Mouse (Mus musculus): ENCODE results near the gene Hoxb4. TPM values are rescaled to one million over a fixed set of nuclear protein-coding genes. Genes with fewer than 3 reads are reported as not detected.

The Hoxb4 gene
- polyA plus RNA-seq, 1 experiment from 2014 or later: 0.09 TPM

DNA sequence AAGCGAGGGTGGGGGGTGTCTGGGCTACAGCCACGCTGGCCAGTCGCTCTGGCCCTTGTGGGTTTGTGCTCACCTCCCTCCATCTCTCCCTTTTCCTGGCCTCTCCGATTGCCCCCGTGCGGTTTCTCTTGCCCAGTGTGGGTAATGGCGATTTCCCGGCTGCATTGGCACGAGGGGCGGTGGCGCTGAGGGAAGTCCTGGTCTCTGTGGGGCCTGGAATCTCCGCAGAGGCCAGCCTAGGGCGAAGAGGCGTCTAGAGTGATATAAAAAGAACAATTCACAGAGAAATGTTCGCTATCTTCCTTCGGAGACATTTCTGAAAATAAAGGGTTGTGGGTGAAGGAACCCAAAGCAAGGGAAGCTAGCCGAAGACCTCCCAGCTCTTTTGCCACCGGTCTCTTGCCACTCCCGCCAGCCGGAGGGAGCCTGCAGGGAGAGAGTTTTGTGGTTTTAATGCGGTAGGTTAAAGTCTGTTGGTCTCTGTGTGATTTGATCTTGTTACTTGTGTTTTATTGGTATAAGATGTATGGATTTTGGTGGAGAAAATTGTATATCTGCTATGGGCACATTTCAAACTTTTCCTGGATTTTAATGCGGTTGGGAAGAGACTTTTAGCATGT lies 24.7 kb upstream of the Hoxb4 start:
- Histone ChIP-seq H3K27me3 (ENCODE audit: control insufficient read depth, insufficient read depth, low read length) (peaks cover 100% of the 10 kb centered on the region), H3K9me3 (ENCODE audit: control insufficient read depth, low read length) (no peaks in the 10 kb centered on the region), H3K4me1 (ENCODE audit: control insufficient read depth in 2 of 2, insufficient read depth in 2 of 2, low read length in 2 of 2) (no peaks in the 10 kb centered on the region), H3K27ac (replicated peaks in 1 of 2; ENCODE audit: control insufficient read depth in 1 of 2, insufficient read depth in 1 of 2, low read depth in 2 of 2, low read length in 2 of 2) (no peak overlapping the region), H3K4me2 (ENCODE audit: low read length) (no peak overlapping the region), H3K36me3 (ENCODE audit: control insufficient read depth, insufficient read depth, low read length) (no peaks in the 10 kb centered on the region), H3K9ac (ENCODE audit: low read length) (no peak overlapping the region), H3K4me3 (ENCODE audit: control insufficient read depth in 1 of 2, insufficient read depth in 1 of 2, low read depth in 1 of 2, low read length in 2 of 2) (no peak overlapping the region)
- WGBS: 2% methylated on average over 22 of the region's 22 CpGs
- no peak for ATAC-seq (ENCODE audit: insufficient number of reproducible peaks, insufficient read depth, low FRiP score, low read depth)

DNA sequence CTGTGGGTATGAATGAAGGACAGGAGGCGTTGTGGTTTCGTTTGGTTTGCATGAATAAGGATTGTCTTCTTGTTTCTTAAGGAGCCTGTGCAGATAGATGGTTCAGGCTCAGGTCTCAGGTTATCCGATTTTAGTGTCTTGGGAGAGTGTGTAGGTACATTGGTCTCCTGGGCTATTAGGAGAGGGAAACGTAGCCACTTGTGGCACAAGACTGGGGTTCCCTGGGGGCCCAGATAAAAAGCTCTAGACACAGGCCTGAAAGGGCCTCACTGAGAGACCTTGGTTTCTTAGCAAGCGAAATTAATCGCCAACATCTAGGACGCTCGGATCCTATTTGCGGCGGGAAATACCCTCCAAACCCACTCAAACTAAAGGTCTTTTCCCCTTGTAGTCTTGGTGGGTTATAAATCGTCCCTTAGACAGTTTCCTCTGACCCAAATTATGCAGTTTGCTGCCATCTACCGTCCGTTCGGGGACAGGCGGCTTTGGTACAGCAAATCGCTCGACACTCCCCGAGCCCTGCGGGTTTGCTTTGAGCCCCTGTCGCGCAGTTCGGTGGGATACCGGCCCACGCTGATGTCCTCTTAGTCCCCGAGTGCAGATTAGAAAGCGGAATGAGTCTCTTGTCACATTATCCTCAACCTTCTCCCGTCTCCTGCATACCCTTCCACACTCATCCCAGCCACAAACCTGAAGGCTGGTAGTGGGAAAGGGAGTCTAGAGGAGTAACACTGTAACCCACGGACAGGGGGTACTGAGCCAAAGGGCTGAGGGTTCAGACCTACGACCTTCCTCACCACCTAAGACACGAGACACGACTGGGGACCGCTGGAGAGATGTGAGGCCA lies 23.6 kb upstream of the Hoxb4 start:
- no peaks in the 10 kb centered on the region for H3K36me3 ChIP-seq (ENCODE audit: control insufficient read depth, insufficient read depth, low read length)
- H3K4me2 ChIP-seq (ENCODE audit: low read length): no peak overlapping the region
- no peak overlapping the region for H3K27ac ChIP-seq (replicated peaks in 1 of 2; ENCODE audit: control insufficient read depth in 1 of 2, insufficient read depth in 1 of 2, low read depth in 2 of 2, low read length in 2 of 2)
- peaks cover 100% of the 10 kb centered on the region for H3K27me3 ChIP-seq (ENCODE audit: control insufficient read depth, insufficient read depth, low read length)
- no peaks in the 10 kb centered on the region for H3K9me3 ChIP-seq (ENCODE audit: control insufficient read depth, low read length)
- under 1% methylated on average over 32 of the region's 32 CpGs for WGBS
- H3K4me3 ChIP-seq (ENCODE audit: control insufficient read depth in 1 of 2, insufficient read depth in 1 of 2, low read depth in 1 of 2, low read length in 2 of 2): no peak overlapping the region
- no peak for ATAC-seq (ENCODE audit: insufficient number of reproducible peaks, insufficient read depth, low FRiP score, low read depth)
- no peak overlapping the region for H3K9ac ChIP-seq (ENCODE audit: low read length)
- 0 out of 4 replicates have a peak, but pooled peaks cover 0 to 2% of the 10 kb centered on the region in 2 experiments for H3K4me1 ChIP-seq (ENCODE audit: control insufficient read depth in 2 of 2, insufficient read depth in 2 of 2, low read length in 2 of 2)

DNA sequence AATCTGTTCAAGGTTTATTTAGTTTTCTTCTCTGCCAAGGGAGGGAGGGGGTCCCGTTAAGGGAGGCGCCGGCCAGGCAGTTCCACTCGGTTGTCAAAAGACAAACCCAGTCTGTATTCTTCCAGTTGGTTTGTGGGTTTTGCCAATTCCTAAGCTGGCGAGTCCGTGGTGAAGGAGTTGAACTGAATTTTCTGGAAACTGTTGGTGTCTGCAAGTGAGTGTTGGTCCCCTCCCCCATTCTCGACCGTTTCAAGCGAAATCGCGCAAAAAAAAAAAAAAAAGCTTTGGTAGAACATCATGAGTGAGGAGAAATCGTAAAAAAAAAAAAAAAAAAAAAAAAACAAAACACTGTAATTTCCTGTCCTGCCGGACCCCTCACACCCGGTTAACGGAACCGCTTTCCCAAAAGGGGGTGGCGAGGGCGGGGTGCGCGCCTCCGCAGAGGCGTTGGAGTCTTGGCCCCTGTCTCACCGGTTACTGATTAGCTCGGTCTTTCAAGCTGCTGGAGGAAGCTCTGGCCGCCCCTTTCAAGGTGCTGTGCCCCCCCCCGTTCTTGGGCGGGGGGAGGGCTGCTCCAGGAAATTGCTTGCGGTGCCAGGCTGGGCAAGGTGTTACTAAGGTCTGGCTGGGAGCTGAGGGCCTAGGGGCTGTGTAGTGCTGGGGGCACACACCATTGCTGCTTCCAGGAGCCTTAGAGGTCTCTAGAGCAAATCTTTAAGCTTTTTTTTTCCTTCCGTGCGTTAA lies 22.8 kb upstream of the Hoxb4 start:
- H3K4me1 ChIP-seq (ENCODE audit: control insufficient read depth in 2 of 2, insufficient read depth in 2 of 2, low read length in 2 of 2): 0 out of 4 replicates have a peak, but pooled peaks cover 0 to 2% of the 10 kb centered on the region in 2 experiments
- no peak overlapping the region for H3K27ac ChIP-seq (replicated peaks in 1 of 2; ENCODE audit: control insufficient read depth in 1 of 2, insufficient read depth in 1 of 2, low read depth in 2 of 2, low read length in 2 of 2)
- no peaks in the 10 kb centered on the region for H3K9me3 ChIP-seq (ENCODE audit: control insufficient read depth, low read length)
- H3K27me3 ChIP-seq (ENCODE audit: control insufficient read depth, insufficient read depth, low read length): peaks cover 100% of the 10 kb centered on the region
- no peak overlapping the region for H3K4me2 ChIP-seq (ENCODE audit: low read length)
- WGBS: 1% methylated on average over 30 of the region's 30 CpGs
- no peaks in the 10 kb centered on the region for H3K36me3 ChIP-seq (ENCODE audit: control insufficient read depth, insufficient read depth, low read length)
- no peak overlapping the region for H3K4me3 ChIP-seq (ENCODE audit: control insufficient read depth in 1 of 2, insufficient read depth in 1 of 2, low read depth in 1 of 2, low read length in 2 of 2)
- no peak overlapping the region for H3K9ac ChIP-seq (ENCODE audit: low read length)
- no peak for ATAC-seq (ENCODE audit: insufficient number of reproducible peaks, insufficient read depth, low FRiP score, low read depth)

DNA sequence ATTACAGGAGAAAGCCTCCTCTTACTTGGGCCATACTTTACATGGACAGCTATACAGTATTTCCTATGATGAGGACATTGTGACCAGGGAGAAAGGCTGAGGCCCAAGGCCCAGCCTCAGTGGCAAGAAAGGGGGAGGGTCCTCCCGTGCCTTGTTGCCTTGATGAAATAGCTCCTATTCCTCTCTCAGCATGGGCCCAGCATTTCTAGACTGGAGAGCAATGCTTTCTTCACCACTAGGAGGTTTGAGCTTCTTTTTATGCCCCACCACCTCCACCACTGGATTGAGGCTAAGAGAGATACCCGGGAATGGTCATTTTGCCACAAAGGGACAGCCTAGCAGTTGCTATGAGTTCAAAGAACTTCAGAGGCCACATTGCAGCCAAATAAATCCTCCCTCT lies 21.1 kb upstream of the Hoxb4 start:
- 10% methylated on average over 2 of the region's 2 CpGs for WGBS
- H3K4me3 ChIP-seq (ENCODE audit: control insufficient read depth in 1 of 2, insufficient read depth in 1 of 2, low read depth in 1 of 2, low read length in 2 of 2): no peak overlapping the region
- H3K4me1 ChIP-seq (ENCODE audit: control insufficient read depth in 2 of 2, insufficient read depth in 2 of 2, low read length in 2 of 2): peaks cover 0 to 2% of the 10 kb centered on the region in 2 experiments; a peak in 1 of 4 replicates
- no peaks in the 10 kb centered on the region for H3K36me3 ChIP-seq (ENCODE audit: control insufficient read depth, insufficient read depth, low read length)
- peaks cover 100% of the 10 kb centered on the region for H3K27me3 ChIP-seq (ENCODE audit: control insufficient read depth, insufficient read depth, low read length)
- no peak overlapping the region for H3K9ac ChIP-seq (ENCODE audit: low read length)
- H3K9me3 ChIP-seq (ENCODE audit: control insufficient read depth, low read length): no peaks in the 10 kb centered on the region
- ATAC-seq (ENCODE audit: insufficient number of reproducible peaks, insufficient read depth, low FRiP score, low read depth): no peak
- no peak overlapping the region for H3K27ac ChIP-seq (replicated peaks in 1 of 2; ENCODE audit: control insufficient read depth in 1 of 2, insufficient read depth in 1 of 2, low read depth in 2 of 2, low read length in 2 of 2)
- no peak overlapping the region for H3K4me2 ChIP-seq (ENCODE audit: low read length)

DNA sequence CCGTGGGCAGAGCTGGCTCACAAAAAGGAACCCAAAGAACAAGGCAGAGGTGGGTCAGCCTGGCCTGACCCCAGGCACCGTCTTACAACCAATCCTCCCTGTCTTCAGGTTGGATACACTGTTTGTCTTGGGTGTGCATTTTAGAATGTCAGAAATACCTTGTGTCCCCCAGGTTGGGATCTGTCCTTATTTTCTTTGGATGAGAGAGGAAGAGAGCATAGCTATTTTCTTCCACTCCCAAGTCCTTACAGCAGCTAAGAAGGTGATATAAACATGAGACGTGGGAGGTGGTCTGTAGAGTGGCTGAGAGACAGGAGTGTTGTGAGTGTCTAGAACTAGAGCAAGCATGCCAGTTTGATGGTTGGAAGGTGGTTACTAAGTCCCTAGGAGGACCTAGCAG lies 20.6 kb upstream of the Hoxb4 start:
- Histone ChIP-seq H3K4me3 (ENCODE audit: control insufficient read depth in 1 of 2, insufficient read depth in 1 of 2, low read depth in 1 of 2, low read length in 2 of 2) (no peak overlapping the region), H3K27me3 (ENCODE audit: control insufficient read depth, insufficient read depth, low read length) (peaks cover 100% of the 10 kb centered on the region), H3K9ac (ENCODE audit: low read length) (no peak overlapping the region), H3K4me2 (ENCODE audit: low read length) (no peak overlapping the region), H3K9me3 (ENCODE audit: control insufficient read depth, low read length) (no peaks in the 10 kb centered on the region), H3K27ac (replicated peaks in 1 of 2; ENCODE audit: control insufficient read depth in 1 of 2, insufficient read depth in 1 of 2, low read depth in 2 of 2, low read length in 2 of 2) (no peak overlapping the region), H3K4me1 (ENCODE audit: control insufficient read depth in 2 of 2, insufficient read depth in 2 of 2, low read length in 2 of 2) (peaks cover 0 to 2% of the 10 kb centered on the region in 2 experiments; a peak in 1 of 4 replicates), H3K36me3 (ENCODE audit: control insufficient read depth, insufficient read depth, low read length) (no peaks in the 10 kb centered on the region)
- 7% methylated on average over 3 of the region's 3 CpGs for WGBS
- ATAC-seq (ENCODE audit: insufficient number of reproducible peaks, insufficient read depth, low FRiP score, low read depth): no peak

DNA sequence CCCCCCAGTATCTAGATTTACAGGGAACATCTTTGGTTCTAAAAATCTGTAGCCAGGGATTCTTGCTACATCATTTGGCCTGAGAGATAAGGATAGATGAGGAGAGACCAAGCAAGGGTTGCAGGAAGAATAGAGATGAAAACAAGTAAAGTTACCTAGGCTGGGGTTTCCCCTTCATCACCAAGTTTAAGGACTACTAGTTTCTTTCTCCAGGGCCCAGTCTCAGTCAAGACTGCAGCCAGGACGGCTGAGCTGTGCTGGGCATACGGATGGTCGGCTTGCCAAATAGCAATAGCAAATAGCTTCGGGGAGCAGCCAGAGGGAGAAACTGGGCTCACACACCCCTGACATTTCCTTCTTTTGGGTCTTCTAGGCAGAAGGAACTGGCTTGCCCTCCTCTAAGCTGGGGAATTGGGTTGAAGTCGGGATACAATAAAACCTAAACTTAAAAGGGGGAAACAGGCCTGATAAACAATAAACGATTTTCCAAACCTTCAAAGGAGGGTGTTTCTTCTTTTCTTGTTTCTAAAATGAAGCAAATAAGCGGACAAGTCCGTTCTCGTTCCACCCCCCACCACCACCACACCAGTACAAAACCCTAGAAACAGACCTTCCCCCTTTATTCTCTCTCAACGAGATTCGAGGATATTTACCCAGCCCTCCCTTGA lies 20.0 kb upstream of the Hoxb4 start:
- no peak for ATAC-seq (ENCODE audit: insufficient number of reproducible peaks, insufficient read depth, low FRiP score, low read depth)
- Histone ChIP-seq H3K4me1 (ENCODE audit: control insufficient read depth in 2 of 2, insufficient read depth in 2 of 2, low read length in 2 of 2) (peaks cover 0 to 2% of the 10 kb centered on the region in 2 experiments; a peak in 1 of 4 replicates), H3K27me3 (ENCODE audit: control insufficient read depth, insufficient read depth, low read length) (peaks cover 100% of the 10 kb centered on the region), H3K27ac (replicated peaks in 1 of 2; ENCODE audit: control insufficient read depth in 1 of 2, insufficient read depth in 1 of 2, low read depth in 2 of 2, low read length in 2 of 2) (no peak overlapping the region), H3K4me3 (ENCODE audit: control insufficient read depth in 1 of 2, insufficient read depth in 1 of 2, low read depth in 1 of 2, low read length in 2 of 2) (no peak overlapping the region), H3K4me2 (ENCODE audit: low read length) (no peak overlapping the region), H3K9ac (ENCODE audit: low read length) (no peak overlapping the region), H3K36me3 (ENCODE audit: control insufficient read depth, insufficient read depth, low read length) (no peaks in the 10 kb centered on the region), H3K9me3 (ENCODE audit: control insufficient read depth, low read length) (no peaks in the 10 kb centered on the region)
- 4% methylated on average over 11 of the region's 11 CpGs for WGBS

Measured in heart, embryonic 14.5 days (tissue).